Mouse (Mus musculus): ENCODE measurements around the gene Slc15a3.
A peak's percentile ranks its signal among the peaks of the same experiment; 100 is the strongest.

The Slc15a3 gene

GRCm38 (mm10) chr19:10822534-10822933 is 17.0 kb upstream of the Slc15a3 start:
- DNase-seq = no peak

GRCm38 (mm10) chr19:10824061-10824460 is 15.5 kb upstream of the Slc15a3 start:
- DNase-seq = no peak

GRCm38 (mm10) chr19:10828321-10828720 is 11.2 kb upstream of the Slc15a3 start:
- no peak for DNase-seq

GRCm38 (mm10) chr19:10829436-10830175 is 9.9 kb upstream of the Slc15a3 start, which contains the start of gene Cd6:
Gene Cd6, minus strand, starts transcription at chr19:10830058.
- no peak for DNase-seq

GRCm38 (mm10) chr19:10831424-10831823 is 8.1 kb upstream of the Slc15a3 start:
- DNase-seq = peak; percentile 76 to 81

- no peak for DNase-seq
Observed at GRCm38 (mm10) chr19:10832030-10832429, 7.5 kb upstream of the Slc15a3 start.

GRCm38 (mm10) chr19:10833611-10834010 is 5.9 kb upstream of the Slc15a3 start:
- DNase-seq = no peak

GRCm38 (mm10) chr19:10835671-10836070 is 3.9 kb upstream of the Slc15a3 start:
- DNase-seq = no peak

GRCm38 (mm10) chr19:10841721-10842626 is 2.4 kb downstream of the Slc15a3 start:
- DNase-seq = peak; percentile 48 to 61

- DNase-seq = no peak
Observed at GRCm38 (mm10) chr19:10842914-10843313, 3.4 kb downstream of the Slc15a3 start.

GRCm38 (mm10) chr19:10844206-10844605 is 4.7 kb downstream of the Slc15a3 start:
- DNase-seq = no peak

- DNase-seq = no peak
Observed at GRCm38 (mm10) chr19:10845454-10845853, 5.9 kb downstream of the Slc15a3 start.

GRCm38 (mm10) chr19:10846150-10846549 is 6.6 kb downstream of the Slc15a3 start:
- no peak for DNase-seq

- no peak for DNase-seq
Observed at GRCm38 (mm10) chr19:10847311-10848087, 8.0 kb downstream of the Slc15a3 start.

GRCm38 (mm10) chr19:10855422-10855821 is 15.9 kb downstream of the Slc15a3 start:
- DNase-seq = no peak

- no peak for DNase-seq
Observed at GRCm38 (mm10) chr19:10856520-10856919, 17.0 kb downstream of the Slc15a3 start.

GRCm38 (mm10) chr19:10860072-10860497 is 20.6 kb downstream of the Slc15a3 start:
- DNase-seq = no peak

- DNase-seq = no peak
Observed at GRCm38 (mm10) chr19:10866351-10866750, 26.8 kb downstream of the Slc15a3 start.

GRCm38 (mm10) chr19:10867946-10868622 is 28.6 kb downstream of the Slc15a3 start:
- DNase-seq = no peak

GRCm38 (mm10) chr19:10868623-10869141 is 29.2 kb downstream of the Slc15a3 start:
- no peak for DNase-seq

- DNase-seq = peak; percentile 73 to 74
Observed at GRCm38 (mm10) chr19:10869241-10869885, 29.8 kb downstream of the Slc15a3 start.
